Mouse (Mus musculus): ENCODE results near the gene Usp49.

DNA sequence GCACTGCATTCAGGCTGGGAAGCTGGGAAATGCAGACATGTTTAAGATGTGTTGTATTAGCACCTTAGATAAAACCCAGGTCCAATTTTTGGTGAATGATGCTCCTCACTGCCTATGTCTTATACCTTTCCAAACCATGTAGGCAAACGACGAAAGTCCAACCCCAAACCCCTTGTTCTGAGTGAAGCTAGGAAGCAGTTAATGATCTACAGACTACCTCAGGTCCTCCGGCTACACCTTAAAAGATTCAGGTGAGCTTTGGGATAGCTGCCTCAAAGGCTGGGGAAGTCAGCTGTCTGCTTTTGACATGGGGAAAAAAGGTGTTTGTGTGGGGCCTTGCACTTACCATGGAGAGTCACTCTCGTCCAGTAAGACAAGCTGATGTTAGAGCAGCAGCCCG, 48.2 kb downstream of the Usp49 start:
- no peak for TF ChIP-seq CTCF (IDR thresholded peaks at IDR 0.05; ENCODE audit: low read depth, low read length)
- TF ChIP-seq POLR2A (IDR thresholded peaks at IDR 0.05; ENCODE audit: extremely low read depth, insufficient read depth, low read length): no peak
